Mouse (Mus musculus): ENCODE data around the gene Lmf1. TPM values are rescaled to one million over a fixed set of nuclear protein-coding genes. Genes with fewer than 3 reads are reported as not detected.
A peak's percentile ranks its signal among the peaks of the same experiment; 100 is the strongest.

Gene Lmf1
- total RNA-seq, 2 experiments from 2014 or later, result 0.53 to 3.4 TPM

DNA sequence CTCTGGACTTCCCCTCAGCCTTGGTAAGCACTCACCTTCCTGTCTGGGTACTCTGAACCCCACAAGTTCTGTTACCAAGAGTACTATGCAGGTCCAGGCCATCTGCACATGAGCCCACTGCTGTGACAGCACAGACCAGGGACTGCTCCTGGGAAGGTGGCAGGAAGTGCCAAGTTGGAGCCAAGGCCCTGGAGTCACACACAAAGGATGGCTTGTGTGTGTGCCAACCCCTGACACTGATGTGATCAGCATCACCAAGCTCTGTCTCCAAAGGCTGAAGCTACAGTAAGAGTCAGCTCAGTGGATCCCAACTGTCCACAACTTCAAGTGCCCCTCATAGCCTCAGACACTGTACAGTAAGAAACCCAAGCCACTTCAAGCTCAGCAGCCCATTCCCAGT, 94.1 kb downstream of the Lmf1 start:
- no peak for ATAC-seq (replicated peaks; ENCODE audit: low FRiP score, poor library complexity, severe bottlenecking)

DNA sequence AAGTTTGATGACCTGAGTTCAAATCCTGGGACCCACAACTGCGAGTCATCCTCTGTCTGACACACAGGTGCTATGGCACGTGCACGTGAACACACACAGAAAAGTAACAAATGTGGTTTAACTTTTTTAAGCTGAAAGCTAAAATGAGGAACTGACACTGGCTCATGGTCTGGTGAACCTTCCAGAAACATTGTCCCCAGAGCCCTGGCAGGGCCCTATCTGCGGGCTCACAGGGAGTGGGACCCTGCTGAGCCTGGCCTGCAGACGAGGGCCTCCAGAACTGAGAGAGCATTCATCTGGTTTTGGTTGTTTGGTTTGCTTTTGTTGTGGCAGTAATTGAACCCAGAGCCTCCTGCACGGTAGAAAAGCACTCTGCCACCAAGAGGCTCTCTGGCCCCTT, 99.1 kb downstream of the Lmf1 start:
- no peak for ATAC-seq (replicated peaks; ENCODE audit: low FRiP score, poor library complexity, severe bottlenecking)

DNA sequence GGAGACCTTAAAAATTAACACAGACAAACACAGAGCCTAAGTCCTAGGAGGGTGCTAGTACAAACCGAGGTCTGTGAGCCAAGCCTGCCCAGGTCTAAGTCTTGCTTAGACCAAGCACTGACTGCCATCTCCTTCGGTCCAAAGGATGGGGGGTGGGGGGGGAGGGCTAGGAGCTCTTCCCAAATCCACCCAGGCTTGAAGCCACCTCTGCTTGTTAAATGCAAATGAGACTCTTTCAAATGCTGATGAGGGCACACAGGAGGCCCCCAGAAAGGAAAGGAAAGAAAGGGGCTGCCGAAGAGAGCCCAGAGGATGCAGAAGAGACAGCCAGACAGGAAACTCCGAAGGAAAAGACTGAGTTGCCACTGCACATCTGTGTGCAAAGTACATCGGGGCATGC, 100.9 kb downstream of the Lmf1 start:
- no peak for ATAC-seq (replicated peaks; ENCODE audit: low FRiP score, poor library complexity, severe bottlenecking)

DNA sequence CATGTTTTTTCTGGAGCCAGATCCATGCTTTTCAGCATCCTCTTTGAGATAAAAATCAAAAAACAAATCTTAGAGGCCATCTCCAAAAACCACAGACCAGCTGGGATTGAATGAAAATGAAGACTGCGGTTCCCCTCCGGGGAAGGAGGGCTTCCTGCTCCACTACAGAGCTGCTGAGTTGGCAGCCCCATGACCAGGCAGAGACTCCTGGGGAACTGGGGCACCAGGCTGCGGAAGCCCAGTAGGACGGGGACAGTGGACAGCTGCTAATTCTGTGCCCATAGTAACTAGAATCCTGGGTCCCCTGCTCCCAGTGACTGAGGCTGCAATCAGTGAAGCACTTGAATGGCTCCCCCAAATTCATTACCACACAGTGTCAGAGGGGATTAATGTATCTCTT, 102.8 kb downstream of the Lmf1 start:
- no peak for ATAC-seq (replicated peaks; ENCODE audit: low FRiP score, poor library complexity, severe bottlenecking)

DNA sequence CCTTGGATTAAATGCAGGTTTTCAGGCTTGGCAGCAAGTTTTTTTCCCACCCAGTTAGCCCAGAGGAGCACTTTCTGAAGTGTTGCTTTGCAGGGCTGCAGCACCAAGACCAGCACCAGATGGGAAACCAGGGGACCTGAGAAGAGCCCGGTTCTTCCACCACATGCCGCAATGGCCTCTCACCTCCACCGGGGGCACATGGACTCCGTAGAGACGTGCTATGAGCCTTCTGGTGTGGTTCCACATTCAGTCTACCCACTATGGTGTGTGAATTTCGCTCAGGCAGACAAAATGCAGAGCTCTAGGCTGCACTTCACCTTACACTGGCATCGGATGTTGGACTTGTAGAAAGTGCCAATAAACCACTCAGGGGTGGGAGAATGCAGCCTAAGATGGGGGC, 107.4 kb downstream of the Lmf1 start:
- ATAC-seq (replicated peaks; ENCODE audit: low FRiP score, poor library complexity, severe bottlenecking), result no peak

DNA sequence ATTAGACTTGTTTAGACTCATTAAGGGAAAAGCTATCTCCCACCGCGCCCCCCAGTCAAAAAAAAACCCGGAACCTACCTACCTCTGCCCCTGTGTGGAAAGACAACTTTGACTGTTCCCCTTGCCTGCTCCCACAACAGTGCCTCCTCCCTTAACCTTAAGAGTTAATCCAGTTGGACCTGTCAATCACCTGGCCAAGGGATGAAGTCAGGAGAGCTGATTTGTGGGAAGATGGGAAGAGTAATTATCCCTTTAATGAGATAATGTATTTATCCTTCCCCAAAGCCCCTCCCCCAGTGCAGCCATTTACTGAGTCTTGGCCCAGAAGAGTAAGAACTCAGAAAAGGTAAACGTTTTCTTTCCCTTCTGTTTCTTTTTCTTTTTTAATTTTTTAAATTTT, 110.0 kb downstream of the Lmf1 start:
- ATAC-seq (replicated peaks; ENCODE audit: low FRiP score, poor library complexity, severe bottlenecking), result no peak

DNA sequence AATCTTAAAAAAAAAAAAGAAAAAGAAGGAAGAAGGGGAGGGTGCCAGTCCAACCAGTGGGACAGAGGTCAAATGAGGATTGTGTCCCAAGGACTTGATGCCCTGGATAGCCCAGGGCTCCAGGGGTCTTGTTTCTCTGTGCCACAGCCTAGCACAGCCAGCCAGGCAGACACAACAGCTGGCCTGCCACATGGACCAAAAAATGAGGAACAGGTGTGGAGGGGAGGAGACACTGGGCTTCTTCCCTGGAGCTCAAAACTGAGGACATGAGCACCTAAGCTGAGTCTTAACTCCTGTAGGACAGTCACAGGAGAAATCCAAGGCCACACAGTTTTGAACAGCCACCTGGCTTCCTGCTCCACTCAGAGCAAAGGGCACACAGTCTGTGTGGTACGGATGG, 117.4 kb downstream of the Lmf1 start:
- ATAC-seq (replicated peaks; ENCODE audit: low FRiP score, poor library complexity, severe bottlenecking), result no peak

DNA sequence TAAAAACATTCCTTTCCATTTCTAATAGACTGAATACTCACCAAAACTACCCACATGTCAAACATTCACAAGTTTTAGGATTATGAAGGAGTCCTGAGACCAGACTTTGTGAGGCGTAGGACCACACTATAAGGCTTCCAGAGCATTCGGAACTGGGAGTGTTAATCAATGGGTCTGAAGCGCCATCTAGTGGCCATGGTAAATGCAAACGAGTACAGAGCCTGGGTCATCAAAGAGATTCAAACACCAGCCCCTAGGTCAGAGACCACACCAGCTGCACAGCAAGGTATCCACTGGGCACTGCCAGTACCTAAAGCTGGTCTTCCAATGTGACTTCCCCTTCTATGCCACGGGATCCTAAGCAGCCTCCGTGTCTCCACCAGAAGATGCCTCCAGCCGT, 119.6 kb downstream of the Lmf1 start:
- ATAC-seq (replicated peaks; ENCODE audit: low FRiP score, poor library complexity, severe bottlenecking), result peak; percentile 72

DNA sequence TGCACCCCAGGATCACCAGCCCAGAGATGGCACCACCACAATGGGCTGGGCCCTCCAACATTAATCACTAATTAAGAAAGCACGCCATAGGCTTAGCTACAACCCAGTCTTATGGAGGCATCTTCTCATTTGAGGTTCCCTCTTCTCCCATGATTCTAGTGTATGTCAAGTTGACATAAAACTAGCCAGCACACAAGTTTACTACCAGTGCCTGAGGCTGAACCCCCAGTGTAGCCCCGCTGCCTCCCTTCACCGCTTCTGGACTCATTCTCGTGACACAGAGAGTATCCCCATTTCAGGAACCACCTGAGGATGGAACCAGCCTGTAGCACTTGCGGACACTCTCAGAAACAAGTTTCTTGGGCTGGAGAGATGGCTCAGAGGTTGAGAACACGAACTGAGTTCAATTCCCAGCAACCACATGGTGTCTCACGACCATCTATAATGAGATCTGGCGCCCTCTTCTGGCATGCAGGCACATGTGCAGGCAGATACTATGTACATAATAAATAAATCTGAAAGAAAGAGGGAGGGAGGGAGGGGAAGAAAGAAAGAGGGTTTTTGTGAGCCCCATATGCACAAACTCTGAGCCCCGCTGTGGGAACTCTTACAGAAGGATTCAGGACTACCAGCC, 122.1 kb downstream of the Lmf1 start:
- ATAC-seq (replicated peaks; ENCODE audit: low FRiP score, poor library complexity, severe bottlenecking), result no peak

DNA sequence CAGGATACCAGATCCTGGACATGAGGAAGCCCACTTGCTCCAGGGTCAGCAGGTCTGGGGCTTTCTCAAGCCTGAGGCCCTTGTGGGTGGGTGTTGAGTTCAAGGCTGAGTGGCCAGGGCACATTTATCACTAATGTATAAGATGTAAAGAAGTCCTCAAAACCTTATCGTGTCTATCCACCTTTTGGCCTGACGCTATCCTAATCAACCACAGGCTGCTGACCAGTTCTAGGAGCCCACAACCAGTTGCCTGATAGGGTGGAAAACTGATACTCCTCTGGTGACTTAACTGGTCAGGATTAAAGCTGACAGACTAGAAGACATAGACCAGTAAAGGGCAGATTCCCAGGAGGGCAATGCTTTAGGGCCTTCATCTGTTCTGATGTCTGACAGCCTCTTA, 131.1 kb downstream of the Lmf1 start:
- peak; percentile 56 for ATAC-seq (replicated peaks; ENCODE audit: low FRiP score, poor library complexity, severe bottlenecking)

DNA sequence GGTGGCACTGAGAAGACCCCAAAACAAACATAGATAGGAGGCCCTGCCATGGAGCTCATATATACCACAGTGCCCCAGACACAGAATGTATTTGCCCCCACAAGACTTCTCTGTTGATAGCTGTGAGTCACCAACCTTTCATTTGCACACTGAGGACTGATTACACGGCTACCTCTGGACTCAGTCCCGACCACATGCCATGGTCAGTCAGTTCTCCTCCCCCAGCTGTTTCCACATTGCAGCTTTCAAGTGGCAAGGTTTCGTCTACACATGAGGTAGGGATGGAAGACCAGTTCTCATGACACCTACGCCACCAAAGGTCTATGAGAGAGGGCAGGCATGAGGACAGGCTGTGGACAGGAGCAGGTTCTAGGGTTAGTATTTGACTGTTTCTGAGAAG, 132.3 kb downstream of the Lmf1 start:
- ATAC-seq (replicated peaks; ENCODE audit: low FRiP score, poor library complexity, severe bottlenecking), result no peak

Other genes starting within 250 kb of the Lmf1 start
- not detected in 2 replicates for gene Tpsab1, start 233.5 kb upstream of the Lmf1 start, total RNA-seq (2015; ENCODE audit: low replicate concordance)
- not detected in 2 replicates for gene Tpsab1, start 233.5 kb upstream of the Lmf1 start, total RNA-seq (2017; ENCODE audit: low replicate concordance)
- not detected in 2 replicates for gene Tpsb2, start 212.8 kb upstream of the Lmf1 start, total RNA-seq (2015; ENCODE audit: low replicate concordance)
- not detected in 2 replicates for gene Tpsb2, start 212.8 kb upstream of the Lmf1 start, total RNA-seq (2017; ENCODE audit: low replicate concordance)
- gene Tpsg1, start 209.8 kb upstream of the Lmf1 start, total RNA-seq (2015; ENCODE audit: low replicate concordance), result not detected in 2 replicates
- not detected in 2 replicates for gene Tpsg1, start 209.8 kb upstream of the Lmf1 start, total RNA-seq (2017; ENCODE audit: low replicate concordance)
- 10.5 TPM in 1 of 2 replicates, not detected in the other for gene Cacna1h, start 145.3 kb upstream of the Lmf1 start, total RNA-seq (2015; ENCODE audit: low replicate concordance)
- 0.91 and 2.3 TPM in 2 replicates for gene Cacna1h, start 145.3 kb upstream of the Lmf1 start, total RNA-seq (2017; ENCODE audit: low replicate concordance)
- not detected in 2 replicates for gene Tekt4, start 124.5 kb upstream of the Lmf1 start, total RNA-seq (2015; ENCODE audit: low replicate concordance)
- gene Tekt4, start 124.5 kb upstream of the Lmf1 start, total RNA-seq (2017; ENCODE audit: low replicate concordance), result not detected in 2 replicates
- not detected in 2 replicates for gene Sstr5, start 81.8 kb upstream of the Lmf1 start, total RNA-seq (2015; ENCODE audit: low replicate concordance)
- gene Sstr5, start 81.8 kb upstream of the Lmf1 start, total RNA-seq (2017; ENCODE audit: low replicate concordance), result not detected in 2 replicates
- not detected in 2 replicates for gene Sox8, start 8.4 kb upstream of the Lmf1 start, total RNA-seq (2015; ENCODE audit: low replicate concordance)
- gene Sox8, start 8.4 kb upstream of the Lmf1 start, total RNA-seq (2017; ENCODE audit: low replicate concordance), result not detected in 2 replicates
- not detected in 2 replicates for gene Gng13, start 138.1 kb downstream of the Lmf1 start, total RNA-seq (2015; ENCODE audit: low replicate concordance)
- gene Gng13, start 138.1 kb downstream of the Lmf1 start, total RNA-seq (2017; ENCODE audit: low replicate concordance), result not detected in 2 replicates
- gene Chtf18, start 148.3 kb downstream of the Lmf1 start, total RNA-seq (2015; ENCODE audit: low replicate concordance), result 15.5 and 33.2 TPM in 2 replicates
- 56.2 and 62.6 TPM in 2 replicates for gene Chtf18, start 148.3 kb downstream of the Lmf1 start, total RNA-seq (2017; ENCODE audit: low replicate concordance)
- gene Rpusd1, start 148.6 kb downstream of the Lmf1 start, total RNA-seq (2015; ENCODE audit: low replicate concordance), result 1.1 and 2.1 TPM in 2 replicates
- 0.26 and 3.7 TPM in 2 replicates for gene Rpusd1, start 148.6 kb downstream of the Lmf1 start, total RNA-seq (2017; ENCODE audit: low replicate concordance)
- not detected in 2 replicates for gene Mslnl, start 157.0 kb downstream of the Lmf1 start, total RNA-seq (2015; ENCODE audit: low replicate concordance)
- gene Mslnl, start 157.0 kb downstream of the Lmf1 start, total RNA-seq (2017; ENCODE audit: low replicate concordance), result not detected in 2 replicates
- gene Msln, start 175.3 kb downstream of the Lmf1 start, total RNA-seq (2015; ENCODE audit: low replicate concordance), result not detected in 2 replicates
- not detected in 2 replicates for gene Msln, start 175.3 kb downstream of the Lmf1 start, total RNA-seq (2017; ENCODE audit: low replicate concordance)
- 0.42 and 6.8 TPM in 2 replicates for gene Narfl, start 194.7 kb downstream of the Lmf1 start, total RNA-seq (2015; ENCODE audit: low replicate concordance)
- 7.1 and 12.0 TPM in 2 replicates for gene Narfl, start 194.7 kb downstream of the Lmf1 start, total RNA-seq (2017; ENCODE audit: low replicate concordance)
- gene Haghl, start 206.6 kb downstream of the Lmf1 start, total RNA-seq (2015; ENCODE audit: low replicate concordance), result 8.6 and 9.6 TPM in 2 replicates
- gene Haghl, start 206.6 kb downstream of the Lmf1 start, total RNA-seq (2017; ENCODE audit: low replicate concordance), result 2.3 and 6.0 TPM in 2 replicates
- not detected in 2 replicates for gene Ccdc78, start 207.5 kb downstream of the Lmf1 start, total RNA-seq (2015; ENCODE audit: low replicate concordance)
- not detected in 2 replicates for gene Ccdc78, start 207.5 kb downstream of the Lmf1 start, total RNA-seq (2017; ENCODE audit: low replicate concordance)
- 38.1 and 51.5 TPM in 2 replicates for gene Fam173a, start 213.8 kb downstream of the Lmf1 start, total RNA-seq (2015; ENCODE audit: low replicate concordance)
- gene Fam173a, start 213.8 kb downstream of the Lmf1 start, total RNA-seq (2017; ENCODE audit: low replicate concordance), result 5.4 and 16.7 TPM in 2 replicates
- not detected in 2 replicates for gene AC134908.4, start 216.6 kb downstream of the Lmf1 start, total RNA-seq (2015; ENCODE audit: low replicate concordance)
- gene AC134908.4, start 216.6 kb downstream of the Lmf1 start, total RNA-seq (2017; ENCODE audit: low replicate concordance), result not detected in 2 replicates
- not detected in 2 replicates for gene Metrn, start 218.1 kb downstream of the Lmf1 start, total RNA-seq (2015; ENCODE audit: low replicate concordance)
- 5.4 and 5.9 TPM in 2 replicates for gene Metrn, start 218.1 kb downstream of the Lmf1 start, total RNA-seq (2017; ENCODE audit: low replicate concordance)
- gene Fbxl16, start 230.0 kb downstream of the Lmf1 start, total RNA-seq (2015; ENCODE audit: low replicate concordance), result not detected in 2 replicates
- not detected in 2 replicates for gene Fbxl16, start 230.0 kb downstream of the Lmf1 start, total RNA-seq (2017; ENCODE audit: low replicate concordance)
- gene Wdr24, start 244.5 kb downstream of the Lmf1 start, total RNA-seq (2015; ENCODE audit: low replicate concordance), result 4.2 and 6.5 TPM in 2 replicates
- 7.0 and 14.5 TPM in 2 replicates for gene Wdr24, start 244.5 kb downstream of the Lmf1 start, total RNA-seq (2017; ENCODE audit: low replicate concordance)
- gene Jmjd8, start 249.8 kb downstream of the Lmf1 start, total RNA-seq (2015; ENCODE audit: low replicate concordance), result 5.4 and 6.1 TPM in 2 replicates
- 2.7 and 9.1 TPM in 2 replicates for gene Jmjd8, start 249.8 kb downstream of the Lmf1 start, total RNA-seq (2017; ENCODE audit: low replicate concordance)